Mouse (Mus musculus) forelimb bud, embryonic 11.5 days (tissue): Measurements from ENCODE around the gene Gramd1b.

Source experiments
- DNase-seq: peaks from one replicate; pipeline ENCODE4 v3.0.0-alpha.2; 2012; ENCODE audit warnings: low read depth, low spot score

Gramd1b gene

GRCm38 (mm10) chr9:40370151-40370550 lies 161.0 kb downstream of the Gramd1b start:
- no peak for DNase-seq

DNA sequence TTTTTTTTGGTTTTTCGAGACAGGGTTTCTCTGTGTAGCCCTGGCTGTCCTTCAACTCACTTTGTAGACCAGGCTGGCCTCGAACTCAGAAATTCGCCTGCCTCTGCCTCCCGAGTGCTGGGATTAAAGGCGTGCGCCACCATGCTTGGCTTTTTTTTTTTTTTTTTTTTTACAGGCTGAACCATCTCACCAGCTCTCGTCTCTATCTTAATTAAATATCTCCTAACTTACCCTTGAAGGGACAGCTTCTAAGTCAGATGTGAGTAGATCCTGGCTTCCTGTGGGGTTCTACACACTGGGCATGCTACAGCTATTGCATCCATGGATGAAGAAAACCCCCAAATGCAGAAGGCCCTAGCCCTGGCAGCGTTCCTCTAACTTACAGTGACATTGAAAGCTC lies 164.4 kb downstream of the Gramd1b start:
- DNase-seq, result no peak

DNA sequence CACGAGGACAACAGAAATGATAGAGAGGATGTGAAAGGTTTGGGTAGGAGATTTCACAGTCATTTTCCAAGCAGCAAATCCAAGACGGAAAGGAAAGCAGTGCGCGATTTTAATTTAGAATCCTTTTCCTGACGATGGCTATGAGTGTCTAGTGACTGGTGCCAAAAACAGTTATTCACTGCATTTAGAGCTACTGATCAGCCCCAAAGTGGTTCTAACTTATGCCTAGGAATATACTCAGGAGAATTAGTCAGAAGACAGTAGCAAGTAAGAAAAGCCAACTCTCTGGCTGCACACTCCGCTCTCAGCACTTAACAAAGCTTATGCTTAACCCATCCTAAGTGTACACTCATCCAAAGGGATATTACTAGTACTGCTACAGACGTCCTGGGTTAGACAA lies 166.9 kb downstream of the Gramd1b start:
- no peak for DNase-seq

- DNase-seq, result no peak
These were observed 169.2 kb downstream of the Gramd1b start for GRCm38 (mm10) chr9:40361970-40362369.

DNA sequence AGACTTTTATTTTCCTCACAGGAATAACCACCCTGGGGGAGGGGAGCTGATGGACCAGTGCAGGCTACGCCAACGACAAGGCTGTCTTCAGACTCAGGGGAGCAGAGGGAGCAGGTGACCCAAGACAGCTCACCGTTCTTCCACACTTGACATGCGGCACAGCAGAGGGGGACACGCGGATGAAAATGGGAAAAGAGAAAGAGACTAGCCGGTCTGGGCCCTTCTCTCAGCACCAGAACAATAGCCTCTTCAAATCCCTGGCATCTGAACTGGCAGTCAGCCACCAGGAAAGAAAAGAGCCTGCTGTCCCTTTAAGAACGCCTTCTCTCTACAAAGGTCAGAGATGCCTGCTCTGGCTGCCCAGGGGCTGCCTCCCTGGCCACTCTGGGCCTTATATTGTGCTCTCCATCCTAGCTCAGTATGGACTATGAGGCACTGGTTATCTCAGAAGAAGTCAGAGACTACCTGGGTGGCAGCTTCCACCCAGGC lies 172.7 kb downstream of the Gramd1b start:
- no peak for DNase-seq

DNA sequence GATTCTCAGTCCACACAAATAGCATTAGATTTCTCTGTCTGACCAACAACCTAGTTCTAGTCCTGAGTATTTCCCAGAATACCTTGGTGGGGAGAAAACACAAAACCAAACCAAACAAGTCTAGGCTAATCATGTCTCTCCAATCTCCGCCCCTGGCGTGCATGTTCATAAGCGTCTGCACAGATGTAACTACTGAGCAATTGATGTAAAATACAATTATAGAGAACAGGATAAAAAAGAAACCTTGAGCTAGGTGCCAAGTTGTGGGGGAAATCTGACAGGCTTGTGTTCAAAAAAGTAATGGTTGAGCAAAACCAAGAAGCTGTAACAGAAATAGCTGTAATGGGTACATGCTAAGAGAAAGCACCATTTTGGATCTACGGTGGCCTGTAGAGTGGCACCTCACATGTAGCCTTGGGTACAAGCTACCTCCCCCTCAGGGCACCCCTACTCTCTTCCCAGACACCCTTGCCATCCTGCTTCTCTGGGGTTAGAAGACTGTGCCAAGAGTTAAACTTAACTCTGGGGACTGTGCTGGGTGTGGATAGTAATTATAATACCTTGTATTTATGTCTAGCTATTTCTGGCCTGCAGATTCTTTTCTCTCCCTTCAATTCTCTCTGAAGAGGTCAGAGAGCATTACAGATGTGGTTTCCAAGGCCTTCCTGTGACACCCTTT lies 174.3 kb downstream of the Gramd1b start:
- DNase-seq, result no peak

- no peak for DNase-seq
These were observed 174.8 kb downstream of the Gramd1b start for GRCm38 (mm10) chr9:40356368-40356767.

DNA sequence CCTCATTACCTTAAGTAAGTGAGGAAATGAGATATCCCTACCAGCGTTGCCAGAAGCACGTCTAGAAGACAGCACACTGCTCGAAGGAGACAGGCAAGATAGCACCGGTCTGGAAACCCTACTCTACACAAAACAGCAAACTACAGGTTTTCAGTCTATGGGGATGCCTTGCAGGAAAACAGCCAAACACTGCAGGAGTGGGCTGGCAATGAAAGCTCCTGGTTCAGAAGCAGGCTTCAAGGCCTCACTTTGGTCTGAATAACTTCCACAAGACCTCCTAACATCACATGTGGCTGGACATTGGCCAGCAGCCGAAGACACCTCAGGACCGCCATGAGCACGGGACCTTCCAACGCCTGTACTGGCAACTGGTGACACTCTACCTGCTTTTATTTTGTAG lies 175.8 kb downstream of the Gramd1b start:
- DNase-seq, result no peak

GRCm38 (mm10) chr9:40353596-40353995 lies 177.6 kb downstream of the Gramd1b start:
- no peak for DNase-seq

DNA sequence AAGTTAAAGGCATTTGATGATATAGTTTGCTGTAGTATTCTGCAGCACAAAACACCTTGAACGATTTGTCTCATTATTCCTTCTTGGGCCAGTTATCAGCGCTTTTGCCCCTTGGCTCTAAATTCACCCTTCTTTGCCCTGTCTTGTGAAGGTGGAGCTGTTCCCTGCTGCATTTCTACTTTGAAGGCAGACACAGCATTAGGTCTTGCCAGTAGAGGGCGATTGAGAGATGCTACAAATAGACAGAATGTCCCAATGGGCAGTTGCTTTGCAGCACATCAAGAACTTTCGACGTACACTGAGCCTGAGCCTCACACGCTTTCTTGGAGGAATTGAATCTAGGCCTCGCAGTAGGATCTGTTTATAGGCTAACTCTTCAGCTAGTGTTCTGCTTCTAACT lies 180.5 kb downstream of the Gramd1b start:
- DNase-seq, result peak; percentile 40

DNA sequence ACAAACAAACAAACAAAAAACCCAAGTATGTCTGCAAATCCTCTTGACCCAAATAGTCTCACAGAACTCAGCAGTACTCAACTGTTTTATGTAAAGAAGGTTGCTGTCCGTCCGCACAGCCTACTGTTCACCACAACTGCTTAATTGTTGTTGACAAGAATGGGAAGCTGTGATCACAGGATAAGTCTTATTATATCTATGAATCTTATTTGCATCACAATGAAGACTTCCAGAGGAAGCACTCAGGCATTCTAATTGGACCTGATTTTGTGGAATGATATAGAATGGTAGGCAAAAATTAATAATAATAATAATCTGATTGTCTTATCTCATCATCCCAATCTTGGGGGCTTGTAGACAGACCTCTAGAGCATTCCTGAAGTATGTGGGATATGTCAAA lies 181.1 kb downstream of the Gramd1b start:
- DNase-seq, result no peak

GRCm38 (mm10) chr9:40349554-40349953 lies 181.6 kb downstream of the Gramd1b start:
- DNase-seq, result no peak

GRCm38 (mm10) chr9:40348714-40349233 lies 182.4 kb downstream of the Gramd1b start:
- DNase-seq, result no peak

- no peak for DNase-seq
These were observed 184.8 kb downstream of the Gramd1b start for GRCm38 (mm10) chr9:40346232-40346984.

GRCm38 (mm10) chr9:40345493-40346231 lies 185.5 kb downstream of the Gramd1b start:
- peak; percentile 50 for DNase-seq

GRCm38 (mm10) chr9:40344801-40345492 lies 186.2 kb downstream of the Gramd1b start:
- no peak for DNase-seq

DNA sequence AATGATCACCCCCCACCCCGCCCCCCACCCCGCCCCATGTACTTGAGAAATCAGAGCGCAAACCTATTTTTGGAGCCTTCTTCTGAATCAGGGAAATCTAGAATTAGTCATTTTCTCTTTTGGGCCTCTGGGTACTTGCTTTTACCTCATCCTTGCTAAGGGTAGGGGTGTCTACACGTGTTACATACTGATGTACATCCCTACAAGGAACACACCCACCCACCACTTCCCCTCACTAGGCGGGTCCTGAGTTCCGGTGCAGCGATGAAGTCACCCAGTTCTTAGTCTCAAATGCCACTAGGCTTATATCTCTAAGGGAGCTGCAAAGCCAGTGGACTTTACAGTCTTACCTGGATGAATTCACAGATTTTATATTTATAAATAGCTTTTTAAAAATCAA lies 187.4 kb downstream of the Gramd1b start:
- no peak for DNase-seq

GRCm38 (mm10) chr9:40343053-40343652 lies 188.0 kb downstream of the Gramd1b start:
- no peak for DNase-seq

DNA sequence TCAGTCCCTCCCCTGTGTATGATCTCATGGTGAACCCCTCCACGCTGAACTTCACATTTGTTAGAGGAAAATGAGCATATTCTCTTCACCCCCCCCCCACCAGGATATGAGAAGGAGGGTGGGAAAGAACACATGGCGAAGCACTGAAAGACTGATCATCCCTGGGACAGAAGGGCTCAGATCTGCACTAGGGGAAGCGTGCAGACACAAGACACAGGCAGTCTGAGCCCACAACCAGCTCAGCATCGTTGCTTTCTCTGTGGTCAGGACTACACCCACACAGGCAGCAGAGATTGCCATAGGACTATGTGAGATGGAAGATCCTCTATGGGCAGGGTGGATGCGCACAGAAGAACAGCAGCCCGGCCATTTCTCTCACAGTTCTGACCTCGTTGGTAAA lies 189.1 kb downstream of the Gramd1b start:
- no peak for DNase-seq

DNA sequence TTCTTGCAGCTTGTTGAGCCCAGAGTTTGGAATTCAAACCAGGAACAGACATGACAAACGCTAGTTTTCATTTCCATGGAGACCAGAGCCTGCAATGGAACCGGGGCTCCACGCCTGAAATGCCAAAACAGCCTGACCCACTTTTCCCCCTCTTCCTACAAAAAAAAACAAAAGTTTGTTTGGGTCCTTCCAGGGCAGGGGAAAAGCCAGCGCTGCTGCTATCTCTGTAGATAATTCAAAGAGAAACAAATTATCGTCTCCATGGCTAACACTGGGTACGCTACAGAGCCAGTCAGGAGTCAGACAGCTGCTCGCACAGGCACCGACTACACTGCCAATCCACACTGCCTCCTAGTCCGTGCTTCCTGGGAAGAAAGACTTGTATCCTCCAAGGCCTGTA lies 191.6 kb downstream of the Gramd1b start:
- no peak for DNase-seq

GRCm38 (mm10) chr9:40337131-40337820 lies 193.9 kb downstream of the Gramd1b start:
- DNase-seq, result no peak
